Mouse (Mus musculus) heart, adult 2 months (tissue): ENCODE results near the gene Lin52. TPM values are rescaled to one million over a fixed set of nuclear protein-coding genes. Genes with fewer than 3 reads are reported as not detected.

Experiments
- DNase-seq, 2 experiments: peaks; one replicate each; pipeline ENCODE4 v3.0.0; 2021
- H3K27ac ChIP-seq: fragments of 200-600 bp; 2 replicates; pipeline ENCODE4 v1.8.1; 2022
- H3K27me3 ChIP-seq: fragments of 200-500 bp; 2 replicates; pipeline ENCODE4 v1.6.1; 2012; ENCODE audit warnings: mild to moderate bottlenecking, low read length, inconsistent platforms, mixed read lengths; ENCODE audit not compliant: control insufficient read depth, insufficient read depth
- H3K36me3 ChIP-seq: fragments of 200-500 bp; 2 replicates; pipeline ENCODE4 v1.6.1; 2012; ENCODE audit warnings: low read length, inconsistent platforms; ENCODE audit not compliant: control insufficient read depth, insufficient read depth
- H3K4me1 ChIP-seq: fragments of 200-500 bp; 2 replicates; pipeline ENCODE4 v1.6.1; 2011; ENCODE audit warnings: low read length; ENCODE audit not compliant: control insufficient read depth, insufficient read depth
- H3K4me3 ChIP-seq: fragments of 200-600 bp; 2 replicates; pipeline ENCODE4 v1.8.1; 2022
- H3K79me2 ChIP-seq: fragments of 200-500 bp; replicated peaks from 2 replicates; pipeline ENCODE4 v1.6.1; 2012; ENCODE audit warnings: mild to moderate bottlenecking, inconsistent platforms, low read length, moderate library complexity, mixed read lengths; ENCODE audit not compliant: control insufficient read depth, insufficient read depth
- H3K9ac ChIP-seq: fragments of 200-500 bp; 2 replicates; pipeline ENCODE4 v1.6.1; 2012; ENCODE audit warnings: low read depth, mild to moderate bottlenecking, control low read depth, inconsistent platforms, low read length, mixed read lengths
- CTCF ChIP-seq: fragments of 200-600 bp; IDR thresholded peaks from 2 replicates; pipeline ENCODE4 v1.8.1; 2022; ENCODE audit warnings: antibody characterized with exemption, mild to moderate bottlenecking, moderate library complexity
- EP300 ChIP-seq: fragments of 200-500 bp; IDR thresholded peaks from 2 replicates; pipeline ENCODE4 v1.6.1; 2011; ENCODE audit warnings: low read depth, low read length, control low read depth; ENCODE audit not compliant: insufficient read depth
- POLR2A ChIP-seq: fragments of 200-500 bp; IDR thresholded peaks from 2 replicates; pipeline ENCODE4 v1.6.1; 2011; ENCODE audit warnings: mild to moderate bottlenecking, low read depth, low read length, control low read depth; ENCODE audit not compliant: insufficient read depth
- WGBS: fragments of 180-500 bp; shearing (Covaris S2); methylation state at CpG from one replicate; pipeline ENCODE4 v1.1.7; 2018; 5-methylcytosine and 5-hydroxymethylcytosine counted together
- intact Hi-C: fragments of 180-260 bp; cut with DNase I; formaldehyde crosslinking; loops from one replicate; pipeline ENCODE4 v1.15.1; 2025
- polyA plus RNA-seq: library from polyadenylated mRNA; depleted of rRNA; stranded (reverse); fragments of >200 nt; gene quantifications from 2 replicates; pipeline ENCODE4 v1.2.3, GENCODE M21; 2012
- total RNA-seq, 2 experiments: library from RNA; stranded (reverse); gene quantifications; 2 replicates each; pipeline ENCODE4 v1.2.3; 2021

Lin52 gene
- total and polyA plus RNA-seq, 3 experiments: 7.8 to 16.5 (median 12.4) TPM

DNA sequence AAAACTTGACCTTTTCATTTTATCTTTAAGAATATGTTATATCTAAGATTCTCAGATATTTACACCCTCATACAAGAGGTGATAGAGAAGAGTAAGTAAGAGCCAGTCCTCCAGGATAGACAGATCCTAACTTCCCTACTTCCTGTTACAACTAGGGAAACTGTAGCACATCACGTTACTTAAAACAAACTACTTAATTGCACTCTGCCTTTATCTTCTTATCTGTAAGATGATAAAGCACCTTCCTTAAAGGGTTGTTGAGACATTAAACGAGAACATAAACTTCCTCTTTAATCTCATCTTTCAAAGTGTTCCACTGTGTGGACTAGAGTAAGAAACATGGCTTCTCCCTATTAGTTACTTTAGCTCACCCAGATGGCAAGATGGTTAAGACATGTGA is 12.5 kb upstream of the Lin52 start:
- no peaks in the 10 kb centered on the region for H3K27me3 ChIP-seq
- TF ChIP-seq POLR2A: no peak
- no peak for TF ChIP-seq CTCF
- no peak for TF ChIP-seq EP300
- DNase-seq: no peak
- no peaks in the 10 kb centered on the region; the same call in 1 of the 2 replicates for H3K36me3 ChIP-seq
- no peak overlapping the region for H3K27ac ChIP-seq
- H3K4me3 ChIP-seq: no peak overlapping the region
- no peak overlapping the region for H3K9ac ChIP-seq
- no peaks in the 10 kb centered on the region for H3K4me1 ChIP-seq
- WGBS: 67% methylated on average over 2 of the region's 2 CpGs
- intact Hi-C loops: no loop called here
- no peaks in the 10 kb centered on the region for H3K79me2 ChIP-seq

DNA sequence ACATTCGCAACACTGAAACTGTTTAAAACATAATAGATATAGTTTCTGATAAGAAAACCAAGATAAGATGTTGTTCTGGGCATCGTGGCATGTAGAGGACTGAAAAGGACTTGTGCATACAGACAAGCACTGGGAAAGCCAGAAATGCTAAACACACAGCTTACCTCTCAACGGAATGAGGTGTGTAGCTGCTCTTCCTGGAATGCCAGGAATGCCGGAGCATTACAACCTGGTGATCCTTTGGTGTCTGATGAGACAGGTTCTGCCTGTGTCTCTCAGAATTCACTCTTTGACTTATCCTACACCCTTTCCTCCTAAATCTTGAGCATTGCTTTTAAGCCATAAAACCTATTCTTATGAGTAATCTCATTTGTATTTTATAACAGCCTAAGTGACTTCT is 8.7 kb upstream of the Lin52 start:
- WGBS: 72% methylated on average over 4 of the region's 4 CpGs
- Histone ChIP-seq H3K27ac (no peak overlapping the region), H3K4me1 (no peaks in the 10 kb centered on the region), H3K36me3 (no peaks in the 10 kb centered on the region; the same call in 1 of the 2 replicates), H3K9ac (no peak overlapping the region), H3K27me3 (no peaks in the 10 kb centered on the region), H3K79me2 (no peaks in the 10 kb centered on the region), H3K4me3 (no peak overlapping the region)
- no peak for DNase-seq
- intact Hi-C loops: no loop called here
- TF ChIP-seq POLR2A (no peak), EP300 (no peak), CTCF (no peak)

DNA sequence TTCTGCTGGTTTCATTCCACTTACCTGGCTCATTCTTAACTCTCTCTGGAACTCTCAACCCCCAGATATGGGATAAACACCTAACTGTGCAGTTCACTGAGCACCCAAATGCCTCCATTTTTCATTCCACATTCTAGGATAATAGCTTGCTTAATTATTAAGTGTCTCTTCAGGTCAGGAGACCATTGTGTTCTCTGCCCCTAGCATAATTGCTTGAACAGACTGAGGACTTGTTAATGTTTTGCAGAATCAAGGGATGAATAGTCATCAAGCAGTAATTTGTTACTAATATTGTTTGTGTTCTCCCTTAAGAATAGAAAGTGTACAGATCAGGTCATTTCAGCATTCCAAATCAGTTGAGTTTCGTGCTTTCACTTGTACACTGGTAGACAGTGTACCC is 3.8 kb upstream of the Lin52 start:
- Histone ChIP-seq H3K27me3 (no peaks in the 10 kb centered on the region), H3K4me3 (no peak overlapping the region), H3K36me3 (no peaks in the 10 kb centered on the region), H3K4me1 (peaks cover 2% of the 10 kb centered on the region), H3K27ac (no peak overlapping the region), H3K79me2 (peaks cover 2% of the 10 kb centered on the region; the same call in 1 of the 2 replicates), H3K9ac (no peak overlapping the region)
- intact Hi-C loops: no loop called here
- no peak for DNase-seq
- TF ChIP-seq POLR2A (no peak), EP300 (no peak)
- WGBS: 78% methylated on average over 1 of the region's 1 CpGs

DNA sequence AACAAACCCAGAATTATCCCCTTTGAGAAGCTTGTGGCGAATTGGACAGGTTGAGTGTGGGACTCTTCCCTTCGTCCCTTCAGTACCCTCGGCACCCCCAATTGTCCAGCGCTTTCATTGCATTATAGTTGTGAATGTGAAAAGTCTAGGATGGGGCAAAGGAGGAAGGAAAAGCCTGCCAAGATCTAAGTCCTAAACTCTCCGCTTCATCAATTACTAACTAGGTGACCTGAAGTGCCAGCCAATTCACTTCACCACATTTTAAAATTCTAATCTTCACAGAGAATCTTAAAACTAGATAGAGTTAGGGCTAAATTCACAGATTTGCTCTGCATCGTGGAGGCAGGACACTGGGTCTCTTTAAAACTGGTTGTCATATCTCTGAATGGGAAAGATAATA is 3.0 kb upstream of the Lin52 start:
- no peak overlapping the region for H3K4me3 ChIP-seq
- no peak for DNase-seq
- no peak overlapping the region for H3K9ac ChIP-seq
- H3K4me1 ChIP-seq: peaks cover 2% of the 10 kb centered on the region
- no peaks in the 10 kb centered on the region for H3K27me3 ChIP-seq
- intact Hi-C loops: no loop called here
- TF ChIP-seq CTCF: no peak
- no peak for TF ChIP-seq EP300
- no peak for TF ChIP-seq POLR2A
- H3K36me3 ChIP-seq: no peaks in the 10 kb centered on the region
- 83% methylated on average over 6 of the region's 6 CpGs for WGBS
- no peak overlapping the region for H3K27ac ChIP-seq
- peaks cover 4% of the 10 kb centered on the region for H3K79me2 ChIP-seq

DNA sequence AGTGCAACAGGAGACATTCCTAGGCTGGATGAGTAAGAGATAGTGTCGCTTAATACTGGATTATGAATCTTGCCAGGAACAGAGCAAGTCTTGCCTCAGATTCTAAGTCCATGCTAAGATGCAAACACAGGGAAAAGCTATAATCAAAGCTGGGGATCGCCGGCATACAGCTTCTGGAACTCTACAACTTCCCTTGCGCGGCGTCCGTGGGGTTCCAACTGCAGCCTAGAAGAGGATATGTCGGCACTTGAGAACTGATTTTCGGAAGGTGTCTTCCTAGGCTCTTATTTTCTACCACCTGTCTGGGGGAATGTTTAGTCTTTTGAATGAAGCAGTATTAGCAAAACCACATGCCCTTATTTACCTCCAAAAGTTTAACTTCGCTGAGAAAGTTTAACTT is 1.3 kb upstream of the Lin52 start:
- 42% methylated on average over 10 of the region's 10 CpGs for whole genome bisulfite sequencing
- no peak for TF ChIP-seq CTCF
- TF ChIP-seq POLR2A: no peak
- no peak for TF ChIP-seq EP300
- intact Hi-C loops: loop anchor here (1.0 to 10.0 kb wide), 3 partner anchors 41 to 315 kb away; partner anchors contain the start of genes Bbof1 and Entpd5
- peaks cover 8% of the 10 kb centered on the region for H3K79me2 ChIP-seq
- no peak overlapping the region; the same call in 1 of the 2 replicates for H3K9ac ChIP-seq
- peak overlapping the region; percentile 98 for H3K27ac ChIP-seq
- no peaks in the 10 kb centered on the region for H3K36me3 ChIP-seq
- H3K4me3 ChIP-seq: peak overlapping the region; percentile 91
- H3K27me3 ChIP-seq: no peaks in the 10 kb centered on the region
- H3K4me1 ChIP-seq: peaks cover 2% of the 10 kb centered on the region
- no peak for DNase-seq

DNA sequence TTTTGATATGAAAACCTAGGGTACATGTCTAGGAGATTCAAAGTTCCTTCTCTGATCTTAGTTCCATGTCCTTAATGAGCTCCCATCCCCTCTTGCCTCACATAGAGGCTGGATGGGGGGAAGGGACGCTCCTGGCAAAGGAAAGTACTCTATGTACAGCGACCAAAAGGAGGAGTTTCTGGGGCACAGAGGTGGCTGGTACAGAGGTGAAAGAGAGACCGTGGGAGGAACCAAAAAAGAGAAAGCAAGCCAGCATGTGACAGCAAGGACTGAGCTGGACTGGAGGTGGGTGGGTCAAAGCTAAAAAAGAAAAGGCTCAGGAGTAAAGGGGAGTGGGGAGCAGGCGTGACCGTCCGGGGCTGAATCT is 888 bp upstream of the Lin52 start:
- TF ChIP-seq CTCF: no peak
- TF ChIP-seq POLR2A: no peak
- TF ChIP-seq EP300: no peak
- Histone ChIP-seq H3K4me3 (peak overlapping the region; percentile 91), H3K27ac (peak overlapping the region; percentile 98), H3K4me1 (peaks cover 2% of the 10 kb centered on the region), H3K36me3 (no peaks in the 10 kb centered on the region), H3K79me2 (peaks cover 8% of the 10 kb centered on the region), H3K9ac (peak overlapping the region; percentile 83), H3K27me3 (no peaks in the 10 kb centered on the region)
- intact Hi-C loops: loop anchor here (1.0 to 10.0 kb wide), 3 partner anchors 41 to 314 kb away; partner anchors contain the start of genes Bbof1 and Entpd5
- DNase-seq: no peak
- under 1% methylated on average over 6 of the region's 6 CpGs for WGBS
